Mouse (Mus musculus) midbrain, embryonic 12.5 days (tissue): ENCODE measurements around the gene Sypl. TPM values are rescaled to one million over a fixed set of nuclear protein-coding genes. Genes with fewer than 3 reads are reported as not detected.

ENCODE experiments used
- ATAC-seq: fragments of 200-750 bp; cut with Nextera tagmentation; 2 replicates; pipeline ENCODE4 v1.8.0; 2017; ENCODE audit warnings: low read depth, moderate TSS enrichment, moderate library complexity; ENCODE audit not compliant: low FRiP score
- H3K27ac ChIP-seq: fragments of 300-500 bp; sonication (generic); replicated peaks from 2 replicates; pipeline ENCODE4 v1.5.1; 2016; ENCODE audit warnings: mild to moderate bottlenecking
- H3K27me3 ChIP-seq: fragments of 300-500 bp; sonication (generic); 2 replicates; pipeline ENCODE4 v1.6.1; 2016; ENCODE audit warnings: mild to moderate bottlenecking
- H3K36me3 ChIP-seq: fragments of 300-500 bp; sonication (generic); 2 replicates; pipeline ENCODE4 v1.6.1; 2016
- H3K4me1 ChIP-seq: fragments of 300-500 bp; sonication (generic); 2 replicates; pipeline ENCODE4 v1.6.1; 2016
- H3K4me2 ChIP-seq: fragments of 300-500 bp; sonication (generic); replicated peaks from 2 replicates; pipeline ENCODE4 v1.6.1; 2016; ENCODE audit warnings: mild to moderate bottlenecking, moderate library complexity
- H3K4me3 ChIP-seq: fragments of 300-500 bp; sonication (generic); 2 replicates; pipeline ENCODE4 v1.5.1; 2016; ENCODE audit warnings: mild to moderate bottlenecking
- H3K9ac ChIP-seq: fragments of 300-500 bp; sonication (generic); replicated peaks from 2 replicates; pipeline ENCODE4 v1.6.1; 2016; ENCODE audit warnings: mild to moderate bottlenecking, moderate library complexity
- H3K9me3 ChIP-seq: fragments of 300-500 bp; sonication (generic); 2 replicates; pipeline ENCODE4 v1.6.1; 2016; ENCODE audit warnings: mild to moderate bottlenecking
- WGBS: fragments of 180-500 bp; shearing (Covaris S2); methylation state at CpG from one replicate; pipeline ENCODE4 v1.1.7; 2016; 5-methylcytosine and 5-hydroxymethylcytosine counted together
- polyA plus RNA-seq: library from polyadenylated mRNA; unstranded; fragments of >200 nt; fragmentation: Nextera tagmentation; extraction: Ambion mirVana; gene quantifications from 2 replicates; pipeline ENCODE4 v1.2.1, GENCODE M21; 2016

Sypl gene
- polyA plus RNA-seq, 1 experiment from 2014 or later, result 41.0 TPM

- Histone ChIP-seq H3K4me2 (no peak overlapping the region), H3K4me3 (no peak overlapping the region), H3K9ac (no peak overlapping the region), H3K27ac (no peak overlapping the region), H3K36me3 (no peaks in the 10 kb centered on the region), H3K9me3 (no peaks in the 10 kb centered on the region), H3K4me1 (peaks cover 9% of the 10 kb centered on the region), H3K27me3 (no peaks in the 10 kb centered on the region)
- WGBS, result 90% methylated on average over 7 of the region's 7 CpGs
- ATAC-seq, result peak; percentile 7; the same call in 1 of the 2 replicates
Measured at GRCm38 (mm10) chr12:32921532-32922131, 32.1 kb upstream of the Sypl start.

- Histone ChIP-seq H3K9me3 (no peaks in the 10 kb centered on the region), H3K4me2 (no peak overlapping the region), H3K27me3 (no peaks in the 10 kb centered on the region), H3K36me3 (no peaks in the 10 kb centered on the region), H3K4me3 (no peak overlapping the region), H3K9ac (no peak overlapping the region), H3K4me1 (peaks cover 16% of the 10 kb centered on the region), H3K27ac (no peak overlapping the region)
- WGBS, result 29% methylated on average over 3 of the region's 3 CpGs
- no peak for ATAC-seq
Measured at GRCm38 (mm10) chr12:32924245-32924644, 29.4 kb upstream of the Sypl start.

DNA sequence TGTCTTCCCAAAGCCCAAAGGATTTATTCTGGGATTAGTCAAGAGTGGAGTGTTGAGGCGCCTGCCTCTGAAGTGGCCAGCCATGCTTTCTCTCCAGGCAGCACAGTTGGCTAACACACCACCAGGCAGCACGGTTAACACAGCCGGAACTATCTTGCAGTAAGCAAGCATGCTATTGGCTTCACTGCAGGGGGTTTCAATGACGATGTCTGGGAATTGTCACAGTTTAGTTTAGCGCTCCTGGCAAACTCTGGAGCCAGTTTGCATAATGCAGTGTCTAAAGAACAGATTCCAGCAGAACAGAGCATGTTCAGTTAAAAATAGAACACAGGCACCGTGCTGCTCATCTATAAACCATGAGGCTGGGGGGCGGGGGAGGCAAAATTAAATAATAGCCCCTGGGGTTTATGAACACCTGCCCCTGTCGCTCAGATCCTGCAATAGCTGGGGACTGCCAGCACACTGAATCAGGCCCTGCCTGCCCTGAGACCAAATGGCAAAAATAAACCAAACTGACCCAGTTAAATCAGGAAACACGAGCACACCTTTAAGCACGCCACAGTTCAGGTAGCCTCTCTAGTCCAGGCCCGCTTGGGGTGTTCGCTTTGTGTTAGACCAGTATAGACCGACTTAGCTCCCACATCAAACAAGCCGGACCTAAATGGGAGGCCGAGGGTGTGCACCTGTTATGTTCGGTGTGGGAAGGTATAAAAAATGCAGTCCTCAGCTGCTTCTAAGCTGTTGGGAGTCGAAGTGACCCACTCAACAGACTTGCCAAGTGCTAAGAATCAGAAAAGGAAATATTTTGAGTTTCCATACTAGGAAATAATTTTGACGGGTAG lies 27.1 kb upstream of the Sypl start:
- H3K27me3 ChIP-seq, result no peaks in the 10 kb centered on the region
- no peak overlapping the region for H3K4me3 ChIP-seq
- ATAC-seq, result peak; percentile 82
- peak overlapping the region; percentile 13; the same call in 1 of the 2 replicates for H3K4me2 ChIP-seq
- 0 out of 2 replicates have a peak overlapping the region, but pooled peaks have one; percentile 20 for H3K9ac ChIP-seq
- peak overlapping the region; percentile 56 for H3K27ac ChIP-seq
- H3K36me3 ChIP-seq, result no peaks in the 10 kb centered on the region
- H3K4me1 ChIP-seq, result peaks cover 16% of the 10 kb centered on the region
- no peaks in the 10 kb centered on the region for H3K9me3 ChIP-seq
- WGBS, result 58% methylated on average over 18 of the region's 18 CpGs

GRCm38 (mm10) chr12:32927231-32927835 lies 26.4 kb upstream of the Sypl start:
- no peak overlapping the region for H3K4me3 ChIP-seq
- H3K4me2 ChIP-seq, result no peak overlapping the region
- H3K27ac ChIP-seq, result no peak overlapping the region
- 83% methylated on average over 10 of the region's 10 CpGs for WGBS
- H3K4me1 ChIP-seq, result peaks cover 16% of the 10 kb centered on the region
- no peaks in the 10 kb centered on the region for H3K9me3 ChIP-seq
- ATAC-seq, result no peak
- no peaks in the 10 kb centered on the region for H3K36me3 ChIP-seq
- no peaks in the 10 kb centered on the region for H3K27me3 ChIP-seq
- H3K9ac ChIP-seq, result no peak overlapping the region

GRCm38 (mm10) chr12:32928180-32928579 lies 25.5 kb upstream of the Sypl start:
- Histone ChIP-seq H3K9me3 (no peaks in the 10 kb centered on the region), H3K9ac (no peak overlapping the region), H3K4me1 (peaks cover 16% of the 10 kb centered on the region), H3K27ac (no peak overlapping the region), H3K27me3 (no peaks in the 10 kb centered on the region), H3K4me2 (no peak overlapping the region), H3K36me3 (no peaks in the 10 kb centered on the region), H3K4me3 (no peak overlapping the region)
- WGBS, result 49% methylated on average over 3 of the region's 3 CpGs
- ATAC-seq, result no peak

DNA sequence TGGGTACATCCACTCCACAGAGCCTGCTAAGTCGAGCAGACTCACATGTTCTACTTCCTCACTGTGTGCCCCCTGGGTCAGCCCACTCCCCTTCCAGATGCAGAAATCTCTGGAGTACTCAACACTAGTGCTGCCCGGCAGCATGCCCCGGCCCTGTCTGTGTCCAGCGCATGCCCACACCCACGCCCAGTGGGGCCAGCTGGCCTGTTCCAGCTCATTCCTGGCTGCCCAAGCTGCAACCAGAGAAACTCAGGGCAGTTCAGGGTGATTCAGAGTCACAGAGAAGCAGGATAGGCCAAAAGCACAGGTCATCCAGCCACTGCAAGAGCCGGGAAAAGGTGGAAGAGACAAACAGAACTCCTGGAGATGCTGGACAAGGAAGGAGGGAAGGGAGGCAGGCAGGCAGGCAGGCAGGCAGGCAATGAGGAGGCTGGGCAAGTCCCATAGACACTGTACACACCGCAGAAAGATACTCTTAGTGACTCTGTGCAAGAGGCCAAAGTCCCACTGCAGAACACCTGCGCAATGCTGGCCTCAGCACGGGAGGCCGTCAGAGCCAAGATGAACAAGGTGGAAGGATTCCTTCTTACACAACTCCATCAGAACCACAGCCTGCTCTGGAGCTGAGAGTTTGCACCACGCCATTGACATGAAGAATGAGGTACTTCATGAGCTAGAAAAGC lies 23.7 kb upstream of the Sypl start:
- no peak overlapping the region for H3K9ac ChIP-seq
- no peaks in the 10 kb centered on the region for H3K36me3 ChIP-seq
- no peaks in the 10 kb centered on the region for H3K9me3 ChIP-seq
- H3K27ac ChIP-seq, result no peak overlapping the region
- H3K4me2 ChIP-seq, result no peak overlapping the region
- WGBS, result 82% methylated on average over 11 of the region's 11 CpGs
- no peak for ATAC-seq
- no peaks in the 10 kb centered on the region for H3K27me3 ChIP-seq
- no peak overlapping the region for H3K4me3 ChIP-seq
- H3K4me1 ChIP-seq, result peaks cover 16% of the 10 kb centered on the region

- no peaks in the 10 kb centered on the region for H3K27me3 ChIP-seq
- no peaks in the 10 kb centered on the region for H3K36me3 ChIP-seq
- 89% methylated on average over 7 of the region's 7 CpGs for WGBS
- ATAC-seq, result no peak
- H3K9ac ChIP-seq, result no peak overlapping the region
- no peaks in the 10 kb centered on the region for H3K9me3 ChIP-seq
- no peak overlapping the region for H3K4me2 ChIP-seq
- H3K4me1 ChIP-seq, result peaks cover 16% of the 10 kb centered on the region
- no peak overlapping the region for H3K27ac ChIP-seq
- no peak overlapping the region for H3K4me3 ChIP-seq
Measured at GRCm38 (mm10) chr12:32930566-32930965, 23.1 kb upstream of the Sypl start.

- no peak overlapping the region for H3K27ac ChIP-seq
- H3K36me3 ChIP-seq, result no peaks in the 10 kb centered on the region
- no peak for ATAC-seq
- WGBS, result 85% methylated on average over 4 of the region's 4 CpGs
- H3K4me2 ChIP-seq, result no peak overlapping the region
- no peak overlapping the region for H3K4me3 ChIP-seq
- H3K9ac ChIP-seq, result no peak overlapping the region
- no peaks in the 10 kb centered on the region for H3K9me3 ChIP-seq
- no peaks in the 10 kb centered on the region for H3K27me3 ChIP-seq
- H3K4me1 ChIP-seq, result no peaks in the 10 kb centered on the region
Measured at GRCm38 (mm10) chr12:32936246-32936946, 17.3 kb upstream of the Sypl start.

DNA sequence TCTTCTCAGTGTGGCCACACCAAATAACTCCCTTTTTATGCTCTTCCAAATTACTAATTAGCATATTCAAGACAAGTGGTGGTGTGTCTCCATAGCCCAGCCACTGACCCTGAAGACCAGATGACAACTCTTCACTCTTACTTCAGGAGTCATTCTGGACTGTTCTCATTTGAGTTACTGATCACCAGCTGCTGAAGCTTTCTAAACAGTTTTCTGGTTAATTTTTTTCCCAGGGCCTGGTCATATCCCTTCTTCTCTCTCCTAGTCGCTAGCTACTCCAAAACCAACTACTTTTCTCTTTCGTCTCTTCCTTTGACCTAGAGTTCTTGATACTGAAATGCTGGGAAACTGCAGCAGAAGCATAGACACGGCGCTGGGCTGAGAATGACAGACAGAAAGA lies 12.6 kb upstream of the Sypl start:
- ATAC-seq, result no peak
- WGBS, result 90% methylated on average over 4 of the region's 4 CpGs

GRCm38 (mm10) chr12:32943347-32943746 lies 10.3 kb upstream of the Sypl start:
- 69% methylated on average over 4 of the region's 4 CpGs for WGBS
- Histone ChIP-seq H3K4me1 (no peaks in the 10 kb centered on the region; the same call in 1 of the 2 replicates), H3K4me3 (no peak overlapping the region), H3K27ac (no peak overlapping the region), H3K9me3 (no peaks in the 10 kb centered on the region), H3K27me3 (no peaks in the 10 kb centered on the region), H3K9ac (no peak overlapping the region), H3K36me3 (no peaks in the 10 kb centered on the region), H3K4me2 (no peak overlapping the region)
- no peak for ATAC-seq

More for the DNA sequence above, 12.6 kb upstream of the Sypl start:
- H3K36me3 ChIP-seq, result no peaks in the 10 kb centered on the region
- H3K4me3 ChIP-seq, result no peak overlapping the region
- H3K9ac ChIP-seq, result no peak overlapping the region
- no peaks in the 10 kb centered on the region for H3K9me3 ChIP-seq
- no peaks in the 10 kb centered on the region; the same call in 1 of the 2 replicates for H3K4me1 ChIP-seq
- H3K27me3 ChIP-seq, result no peaks in the 10 kb centered on the region
- H3K4me2 ChIP-seq, result no peak overlapping the region
- H3K27ac ChIP-seq, result no peak overlapping the region

DNA sequence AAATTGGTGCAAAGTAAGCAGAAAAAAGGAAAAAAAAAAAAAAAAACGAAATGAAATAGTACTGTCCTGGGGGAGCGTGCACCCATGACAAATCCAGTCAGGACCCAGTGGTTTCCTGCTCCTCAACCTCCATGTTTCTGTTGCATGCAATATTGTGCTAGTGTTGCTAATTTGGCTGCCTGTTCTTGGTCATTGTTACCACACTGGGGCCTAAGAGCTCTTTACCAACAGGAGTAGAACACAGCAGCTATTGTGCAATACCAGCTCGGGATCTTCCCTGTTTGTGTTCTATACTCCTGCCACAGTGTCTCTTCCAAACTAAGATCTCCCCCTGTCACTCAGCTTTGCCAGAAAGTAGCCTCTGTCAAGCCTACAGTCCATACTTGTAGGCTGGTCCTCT lies 9.7 kb upstream of the Sypl start:
- no peak overlapping the region for H3K4me2 ChIP-seq
- no peaks in the 10 kb centered on the region; the same call in 1 of the 2 replicates for H3K4me1 ChIP-seq
- H3K36me3 ChIP-seq, result no peaks in the 10 kb centered on the region
- H3K27me3 ChIP-seq, result no peaks in the 10 kb centered on the region
- ATAC-seq, result no peak
- WGBS, result 78% methylated on average over 3 of the region's 3 CpGs
- no peak overlapping the region for H3K27ac ChIP-seq
- H3K9ac ChIP-seq, result no peak overlapping the region
- no peak overlapping the region for H3K4me3 ChIP-seq
- H3K9me3 ChIP-seq, result no peaks in the 10 kb centered on the region
